Mouse (Mus musculus) brain, embryonic 14.5 days (tissue): Measurements from ENCODE around the gene P2ry4.

ENCODE experiments used
- CTCF ChIP-seq: fragments of 200-500 bp; IDR thresholded peaks from 2 replicates; pipeline ENCODE4 v1.5.1; 2012; ENCODE audit warnings: inconsistent platforms, mild to moderate bottlenecking, moderate library complexity, borderline replicate concordance; ENCODE audit not compliant: insufficient read depth, insufficient read length; ENCODE audit errors: extremely low read depth
- POLR2A ChIP-seq: fragments of 200-500 bp; IDR thresholded peaks from 2 replicates; pipeline ENCODE4 v1.6.1; 2012; ENCODE audit warnings: mild to moderate bottlenecking, inconsistent platforms, borderline replicate concordance; ENCODE audit not compliant: poor library complexity, insufficient read depth, insufficient read length, severe bottlenecking; ENCODE audit errors: extremely low read depth

GRCm38 (mm10) chrX:100624242-100624641 is 29.6 kb upstream of the P2ry4 start:
- TF ChIP-seq CTCF (no peak), POLR2A (no peak)
